Mouse (Mus musculus): ENCODE data around the gene Alpl. TPM values are rescaled to one million over a fixed set of nuclear protein-coding genes. Genes with fewer than 3 reads are reported as not detected.

The Alpl gene
- polyA plus RNA-seq, 1 experiment, result not detected

- H3K4me1 ChIP-seq, result no peaks in the 10 kb centered on the region
- no peaks in the 10 kb centered on the region for H3K36me3 ChIP-seq (replicated peaks; ENCODE audit: low read length)
- no peak overlapping the region for H3K4me3 ChIP-seq (replicated peaks)
- TF ChIP-seq GATA1 (IDR thresholded peaks at IDR 0.05; ENCODE audit: borderline replicate concordance, low read length) (no peak), FLI1 (IDR thresholded peaks at IDR 0.05; ENCODE audit: low read length) (no peak)
- H3K27me3 ChIP-seq (replicated peaks), result peaks cover 48% of the 10 kb centered on the region
- no peaks in the 10 kb centered on the region for H3K9me3 ChIP-seq
Measured at GRCm38 (mm10) chr4:137787589-137788289, 8.4 kb downstream of the Alpl start.

GRCm38 (mm10) chr4:137786488-137786887 is 9.7 kb downstream of the Alpl start:
- H3K4me3 ChIP-seq (replicated peaks), result no peak overlapping the region
- H3K9me3 ChIP-seq, result no peaks in the 10 kb centered on the region
- peaks cover 53% of the 10 kb centered on the region for H3K27me3 ChIP-seq (replicated peaks)
- TF ChIP-seq FLI1 (IDR thresholded peaks at IDR 0.05; ENCODE audit: low read length) (no peak), GATA1 (IDR thresholded peaks at IDR 0.05; ENCODE audit: borderline replicate concordance, low read length) (no peak)
- H3K36me3 ChIP-seq (replicated peaks; ENCODE audit: low read length), result no peaks in the 10 kb centered on the region
- no peaks in the 10 kb centered on the region for H3K4me1 ChIP-seq

- no peaks in the 10 kb centered on the region for H3K9me3 ChIP-seq
- H3K4me1 ChIP-seq, result no peaks in the 10 kb centered on the region
- TF ChIP-seq GATA1 (IDR thresholded peaks at IDR 0.05; ENCODE audit: borderline replicate concordance, low read length) (no peak), FLI1 (IDR thresholded peaks at IDR 0.05; ENCODE audit: low read length) (no peak)
- no peak overlapping the region for H3K4me3 ChIP-seq (replicated peaks)
- peaks cover 48% of the 10 kb centered on the region for H3K27me3 ChIP-seq (replicated peaks)
- H3K36me3 ChIP-seq (replicated peaks; ENCODE audit: low read length), result no peaks in the 10 kb centered on the region
Measured at GRCm38 (mm10) chr4:137785270-137785669, 10.9 kb downstream of the Alpl start.

- Histone ChIP-seq H3K36me3 (replicated peaks; ENCODE audit: low read length) (no peaks in the 10 kb centered on the region), H3K9me3 (no peaks in the 10 kb centered on the region), H3K4me3 (replicated peaks) (no peak overlapping the region), H3K4me1 (no peaks in the 10 kb centered on the region), H3K27me3 (replicated peaks) (peaks cover 50% of the 10 kb centered on the region)
- TF ChIP-seq FLI1 (IDR thresholded peaks at IDR 0.05; ENCODE audit: low read length) (no peak), GATA1 (IDR thresholded peaks at IDR 0.05; ENCODE audit: borderline replicate concordance, low read length) (no peak)
Measured at GRCm38 (mm10) chr4:137784741-137785140, 11.4 kb downstream of the Alpl start.

GRCm38 (mm10) chr4:137783541-137784191 is 12.5 kb downstream of the Alpl start:
- Histone ChIP-seq H3K27me3 (replicated peaks) (peaks cover 50% of the 10 kb centered on the region), H3K36me3 (replicated peaks; ENCODE audit: low read length) (no peaks in the 10 kb centered on the region), H3K4me3 (replicated peaks) (no peak overlapping the region), H3K4me1 (no peaks in the 10 kb centered on the region), H3K9me3 (no peaks in the 10 kb centered on the region)
- TF ChIP-seq FLI1 (IDR thresholded peaks at IDR 0.05; ENCODE audit: low read length) (no peak), GATA1 (IDR thresholded peaks at IDR 0.05; ENCODE audit: borderline replicate concordance, low read length) (no peak)

- Histone ChIP-seq H3K4me1 (no peaks in the 10 kb centered on the region), H3K36me3 (replicated peaks; ENCODE audit: low read length) (no peaks in the 10 kb centered on the region), H3K27me3 (replicated peaks) (peaks cover 58% of the 10 kb centered on the region), H3K4me3 (replicated peaks) (no peak overlapping the region), H3K9me3 (no peaks in the 10 kb centered on the region)
- TF ChIP-seq FLI1 (IDR thresholded peaks at IDR 0.05; ENCODE audit: low read length) (no peak), GATA1 (IDR thresholded peaks at IDR 0.05; ENCODE audit: borderline replicate concordance, low read length) (no peak)
Measured at GRCm38 (mm10) chr4:137781949-137782348, 14.2 kb downstream of the Alpl start.

- Histone ChIP-seq H3K36me3 (replicated peaks; ENCODE audit: low read length) (no peaks in the 10 kb centered on the region), H3K9me3 (no peaks in the 10 kb centered on the region), H3K4me3 (replicated peaks) (no peak overlapping the region), H3K27me3 (replicated peaks) (peaks cover 62% of the 10 kb centered on the region), H3K4me1 (no peaks in the 10 kb centered on the region)
- TF ChIP-seq FLI1 (IDR thresholded peaks at IDR 0.05; ENCODE audit: low read length) (no peak), GATA1 (IDR thresholded peaks at IDR 0.05; ENCODE audit: borderline replicate concordance, low read length) (no peak)
Measured at GRCm38 (mm10) chr4:137780986-137781385, 15.2 kb downstream of the Alpl start.

GRCm38 (mm10) chr4:137778397-137779184 is 17.6 kb downstream of the Alpl start:
- no peaks in the 10 kb centered on the region for H3K36me3 ChIP-seq (replicated peaks; ENCODE audit: low read length)
- H3K27me3 ChIP-seq (replicated peaks), result peaks cover 55% of the 10 kb centered on the region

GRCm38 (mm10) chr4:137777866-137778265 is 18.3 kb downstream of the Alpl start:
- no peaks in the 10 kb centered on the region for H3K9me3 ChIP-seq
- peaks cover 56% of the 10 kb centered on the region for H3K27me3 ChIP-seq (replicated peaks)
- no peaks in the 10 kb centered on the region for H3K4me1 ChIP-seq
- TF ChIP-seq GATA1 (IDR thresholded peaks at IDR 0.05; ENCODE audit: borderline replicate concordance, low read length) (no peak), FLI1 (IDR thresholded peaks at IDR 0.05; ENCODE audit: low read length) (no peak)
- no peak overlapping the region for H3K4me3 ChIP-seq (replicated peaks)
- no peaks in the 10 kb centered on the region for H3K36me3 ChIP-seq (replicated peaks; ENCODE audit: low read length)

More at GRCm38 (mm10) chr4:137778397-137779184, 17.6 kb downstream of the Alpl start:
- H3K4me3 ChIP-seq (replicated peaks), result no peak overlapping the region
- H3K9me3 ChIP-seq, result no peaks in the 10 kb centered on the region
- H3K4me1 ChIP-seq, result no peaks in the 10 kb centered on the region
- TF ChIP-seq GATA1 (IDR thresholded peaks at IDR 0.05; ENCODE audit: borderline replicate concordance, low read length), result no peak
- TF ChIP-seq FLI1 (IDR thresholded peaks at IDR 0.05; ENCODE audit: low read length), result no peak

Data from megakaryocyte, embryonic 14.5 days (primary cell).